Mouse (Mus musculus) erythroblast, embryonic 14.5 days (primary cell): ENCODE data around the gene Hoxc13.

Source experiments
- GATA1 ChIP-seq: IDR thresholded peaks from 2 replicates; pipeline ENCODE4 v1.6.1; 2012; ENCODE audit warnings: low read length, inconsistent platforms, mixed read lengths
- TAL1 ChIP-seq: IDR thresholded peaks from 3 replicates; pipeline ENCODE4 v1.6.1; 2012; ENCODE audit warnings: low read length, inconsistent platforms, mixed read lengths

DNA sequence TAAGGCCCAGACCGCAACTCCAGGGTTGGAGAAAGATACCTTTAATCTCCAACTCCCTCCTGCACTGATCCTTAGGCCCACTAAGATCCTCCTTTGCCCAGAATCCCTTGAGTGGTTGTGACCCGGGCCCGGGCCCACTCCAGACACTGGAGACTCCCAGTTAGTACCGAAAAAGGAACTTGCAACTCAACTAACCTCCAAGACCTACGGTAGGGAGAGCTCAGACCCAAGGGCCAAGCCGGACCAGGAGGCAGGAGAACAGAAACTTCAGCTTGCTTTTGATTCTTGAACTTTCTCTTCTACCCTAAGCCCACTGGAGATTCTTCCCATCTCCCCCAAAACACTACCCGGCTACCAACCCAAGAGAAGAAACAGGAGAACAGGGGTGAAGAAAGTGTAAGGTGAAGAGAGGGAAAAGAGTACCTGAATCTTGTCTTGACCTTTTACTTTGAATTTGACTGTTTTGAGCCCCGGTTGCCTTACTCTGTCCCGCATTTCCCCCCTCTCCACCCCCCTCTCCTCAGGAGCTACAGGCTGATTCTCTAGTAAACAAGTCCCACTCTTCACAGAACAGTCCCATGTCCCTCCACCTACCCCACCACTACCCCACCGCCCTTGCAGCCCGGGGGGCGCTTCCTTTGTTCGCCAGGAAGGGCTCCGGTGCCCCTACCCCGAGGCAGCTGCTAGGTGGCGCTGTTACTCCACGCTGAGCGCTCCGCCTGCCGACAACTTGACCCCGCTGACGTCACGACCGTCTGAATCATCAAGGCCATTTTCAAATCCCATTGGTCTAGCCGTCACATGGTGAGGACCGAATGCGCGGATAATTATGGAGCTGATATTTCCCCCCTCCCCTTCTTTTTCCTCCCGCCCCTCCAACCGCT lies 45.2 kb downstream of the Hoxc13 start:
- TF ChIP-seq TAL1 (no peak), GATA1 (no peak)
